Mouse (Mus musculus) MEL (cell line): ENCODE measurements around the gene Pde6d. TPM values are rescaled to one million over a fixed set of nuclear protein-coding genes. Genes with fewer than 3 reads are reported as not detected.
A peak's percentile ranks its signal among the peaks of the same experiment; 100 is the strongest.

Experiments
- DNase-seq: peaks from one replicate; pipeline ENCODE4 v3.0.0; 2011; ENCODE audit warnings: low read depth, low spot score
- H3K27ac ChIP-seq: 2 replicates; pipeline ENCODE4 v1.5.1; 2012; ENCODE audit warnings: low read depth, mild to moderate bottlenecking, control low read depth, low read length, moderate library complexity; ENCODE audit not compliant: control insufficient read depth
- H3K27me3 ChIP-seq, 2 experiments: fragments of 150-350 bp in 1 of 2; sonication (generic) in 1 of 2; 2 replicates each; pipeline ENCODE4 v1.6.1; 2012; ENCODE audit warnings: low read length in 2 of 2, mild to moderate bottlenecking in 2 of 2, improper control_type of control experiment in 1 of 2, moderate library complexity in 1 of 2; ENCODE audit not compliant: insufficient read depth in 2 of 2, control insufficient read depth in 1 of 2
- H3K36me3 ChIP-seq, 2 experiments: 2 replicates each; pipeline ENCODE4 v1.6.1; 2012 to 2014; ENCODE audit warnings: low read length in 2 of 2, improper control_type of control experiment in 1 of 2, inconsistent platforms in 1 of 2, mild to moderate bottlenecking in 1 of 2; ENCODE audit not compliant: insufficient read depth in 2 of 2, control insufficient read depth in 1 of 2
- H3K4me1 ChIP-seq, 2 experiments: fragments of 150-350 bp in 1 of 2; sonication (generic) in 1 of 2; 2 replicates each; pipeline ENCODE4 v1.6.1; 2012; ENCODE audit warnings: low read length in 2 of 2, improper control_type of control experiment in 1 of 2, mild to moderate bottlenecking in 1 of 2; ENCODE audit not compliant: insufficient read depth in 2 of 2, control insufficient read depth in 1 of 2
- H3K4me3 ChIP-seq, 2 experiments: fragments of 150-350 bp in 1 of 2; sonication (generic) in 1 of 2; 2 replicates each; pipeline ENCODE4 v1.5.1; 2012; ENCODE audit warnings: low read depth in 2 of 2, low read length in 2 of 2, mild to moderate bottlenecking in 2 of 2, moderate library complexity in 2 of 2, control low read depth in 1 of 2, improper control_type of control experiment in 1 of 2; ENCODE audit not compliant: control insufficient read depth in 1 of 2, insufficient read depth in 1 of 2
- H3K79me2 ChIP-seq: 2 replicates; pipeline ENCODE4 v1.6.1; 2012; ENCODE audit warnings: mild to moderate bottlenecking, low read length, moderate library complexity; ENCODE audit not compliant: control insufficient read depth, poor library complexity, insufficient read depth
- H3K9ac ChIP-seq: 2 replicates; pipeline ENCODE4 v1.6.1; 2012; ENCODE audit warnings: low read depth, mild to moderate bottlenecking, control low read depth, low read length, moderate library complexity; ENCODE audit not compliant: control insufficient read depth, poor library complexity, severe bottlenecking
- H3K9me3 ChIP-seq: fragments of 150-350 bp; sonication (generic); replicated peaks from 2 replicates; pipeline ENCODE4 v1.6.1; 2012; ENCODE audit warnings: mild to moderate bottlenecking, low read length, improper control_type of control experiment, moderate library complexity; ENCODE audit not compliant: insufficient read depth
- BHLHE40 ChIP-seq: IDR thresholded peaks from 2 replicates; pipeline ENCODE4 v1.6.1; 2012; ENCODE audit warnings: low read depth, mild to moderate bottlenecking, inconsistent platforms, low read length, improper control_type of control experiment, borderline replicate concordance
- CHD1 ChIP-seq: IDR thresholded peaks from 2 replicates; pipeline ENCODE4 v1.6.1; 2012; ENCODE audit warnings: low read depth, mild to moderate bottlenecking, inconsistent platforms, low read length, improper control_type of control experiment
- CHD2 ChIP-seq: IDR thresholded peaks from 2 replicates; pipeline ENCODE4 v1.6.1; 2011; ENCODE audit warnings: low read length, improper control_type of control experiment
- CTCF ChIP-seq, 3 experiments: IDR thresholded peaks in 2 of 3; conservative IDR thresholded peaks in 1 of 3; 2 replicates each; pipeline ENCODE4 v1.5.1; 2011 to 2012; ENCODE audit warnings: low read length in 3 of 3, low read depth in 2 of 3, mild to moderate bottlenecking in 2 of 3, improper control_type of control experiment in 1 of 3, inconsistent platforms in 1 of 3, mixed read lengths in 1 of 3, moderate library complexity in 1 of 3; ENCODE audit not compliant: control insufficient read depth in 1 of 3, insufficient read depth in 1 of 3, poor library complexity in 1 of 3, severe bottlenecking in 1 of 3
- E2F4 ChIP-seq: IDR thresholded peaks from 2 replicates; pipeline ENCODE4 v1.6.1; 2011; ENCODE audit warnings: low read depth, low read length, improper control_type of control experiment, borderline replicate concordance
- ELF1 ChIP-seq: IDR thresholded peaks from 2 replicates; pipeline ENCODE4 v1.6.1; 2014; ENCODE audit warnings: low read depth, mild to moderate bottlenecking, inconsistent platforms, low read length, improper control_type of control experiment, moderate library complexity
- ETS1 ChIP-seq: IDR thresholded peaks from 2 replicates; pipeline ENCODE4 v1.6.1; 2012; ENCODE audit warnings: low read depth, mild to moderate bottlenecking, inconsistent platforms, low read length, improper control_type of control experiment, moderate library complexity
- GATA1 ChIP-seq: IDR thresholded peaks from 2 replicates; pipeline ENCODE4 v1.6.1; 2011; ENCODE audit warnings: low read depth, low read length, improper control_type of control experiment
- HCFC1 ChIP-seq: IDR thresholded peaks from 2 replicates; pipeline ENCODE4 v1.6.1; 2012; ENCODE audit warnings: low read depth, mild to moderate bottlenecking, inconsistent platforms, low read length, improper control_type of control experiment, moderate library complexity
- JUND ChIP-seq: IDR thresholded peaks from 2 replicates; pipeline ENCODE4 v1.6.1; 2011; ENCODE audit warnings: low read depth, mild to moderate bottlenecking, improper control_type of control experiment, low read length
- KAT2A ChIP-seq: conservative IDR thresholded peaks from 2 replicates; pipeline ENCODE4 v1.6.1; 2012; ENCODE audit warnings: low read depth, low read length, improper control_type of control experiment, inconsistent platforms
- MAFK ChIP-seq: IDR thresholded peaks from 2 replicates; pipeline ENCODE4 v1.6.1; 2011; ENCODE audit warnings: low read depth, mild to moderate bottlenecking, low read length, improper control_type of control experiment, borderline replicate concordance
- MAZ ChIP-seq: IDR thresholded peaks from 2 replicates; pipeline ENCODE4 v1.6.1; 2012; ENCODE audit warnings: low read depth, mild to moderate bottlenecking, inconsistent platforms, low read length, improper control_type of control experiment
- MEF2A ChIP-seq: IDR thresholded peaks from 2 replicates; pipeline ENCODE4 v1.6.1; 2014; ENCODE audit warnings: low read depth, mild to moderate bottlenecking, inconsistent platforms, low read length, improper control_type of control experiment; ENCODE audit not compliant: poor library complexity, insufficient replicate concordance, severe bottlenecking; ENCODE audit errors: extremely low read depth
- MXI1 ChIP-seq: IDR thresholded peaks from 2 replicates; pipeline ENCODE4 v1.6.1; 2011; ENCODE audit warnings: mild to moderate bottlenecking, low read depth, low read length, improper control_type of control experiment
- MYB ChIP-seq: IDR thresholded peaks from 2 replicates; pipeline ENCODE4 v1.6.1; 2011; ENCODE audit warnings: mild to moderate bottlenecking, low read depth, low read length, improper control_type of control experiment
- MYC ChIP-seq: IDR thresholded peaks from 2 replicates; pipeline ENCODE4 v1.6.1; 2011; ENCODE audit warnings: low read depth, mild to moderate bottlenecking, low read length, improper control_type of control experiment, moderate library complexity
- NELFE ChIP-seq: IDR thresholded peaks from 2 replicates; pipeline ENCODE4 v1.6.1; 2011; ENCODE audit warnings: low read depth, low read length, improper control_type of control experiment
- NRF1 ChIP-seq: IDR thresholded peaks from 2 replicates; pipeline ENCODE4 v1.6.1; 2014; ENCODE audit warnings: low read depth, mild to moderate bottlenecking, inconsistent platforms, low read length, improper control_type of control experiment, moderate library complexity; ENCODE audit not compliant: poor library complexity, insufficient read depth, severe bottlenecking
- POLR2A ChIP-seq, 2 experiments: IDR thresholded peaks; 2 replicates each; pipeline ENCODE4 v1.6.1; 2011 to 2012; ENCODE audit warnings: low read length in 2 of 2, mild to moderate bottlenecking in 2 of 2, control low read depth in 1 of 2, improper control_type of control experiment in 1 of 2, low read depth in 1 of 2, moderate library complexity in 1 of 2; ENCODE audit not compliant: control insufficient read depth in 1 of 2, insufficient read depth in 1 of 2, poor library complexity in 1 of 2
- POLR2AphosphoS2 ChIP-seq: IDR thresholded peaks from 2 replicates; pipeline ENCODE4 v1.6.1; 2011; ENCODE audit warnings: low read length, improper control_type of control experiment
- POLR2AphosphoS5 ChIP-seq: IDR thresholded peaks from 2 replicates; pipeline ENCODE4 v1.6.1; 2012; ENCODE audit warnings: low read depth, borderline replicate concordance, mild to moderate bottlenecking, inconsistent platforms, low read length, moderate library complexity, mixed read lengths
- RAD21 ChIP-seq: IDR thresholded peaks from 2 replicates; pipeline ENCODE4 v1.6.1; 2011; ENCODE audit warnings: mild to moderate bottlenecking, low read depth, low read length, improper control_type of control experiment
- RCOR1 ChIP-seq: IDR thresholded peaks from 2 replicates; pipeline ENCODE4 v1.6.1; 2012; ENCODE audit warnings: low read depth, mild to moderate bottlenecking, inconsistent platforms, low read length, improper control_type of control experiment
- SIN3A ChIP-seq: IDR thresholded peaks from 2 replicates; pipeline ENCODE4 v1.6.1; 2012; ENCODE audit warnings: low read length, improper control_type of control experiment, inconsistent platforms
- SMC3 ChIP-seq: IDR thresholded peaks from 2 replicates; pipeline ENCODE4 v1.6.1; 2011; ENCODE audit warnings: low read depth, low read length, improper control_type of control experiment
- TAL1 ChIP-seq: IDR thresholded peaks from 2 replicates; pipeline ENCODE4 v1.6.1; 2012; ENCODE audit warnings: mild to moderate bottlenecking, inconsistent platforms, low read length, moderate library complexity, mixed read lengths
- TBP ChIP-seq: IDR thresholded peaks from 2 replicates; pipeline ENCODE4 v1.8.0; 2011; ENCODE audit warnings: low read depth, low read length, improper control_type of control experiment
- TCF12 ChIP-seq: IDR thresholded peaks from 2 replicates; pipeline ENCODE4 v1.6.1; 2014; ENCODE audit warnings: low read depth, mild to moderate bottlenecking, inconsistent platforms, low read length, improper control_type of control experiment, moderate library complexity
- UBTF ChIP-seq: IDR thresholded peaks from 2 replicates; pipeline ENCODE4 v1.6.1; 2012; ENCODE audit warnings: low read depth, mild to moderate bottlenecking, inconsistent platforms, low read length, improper control_type of control experiment, moderate library complexity, borderline replicate concordance; ENCODE audit not compliant: insufficient read depth
- USF1 ChIP-seq: IDR thresholded peaks from 2 replicates; pipeline ENCODE4 v1.6.1; 2014; ENCODE audit warnings: low read depth, mild to moderate bottlenecking, inconsistent platforms, low read length, improper control_type of control experiment, moderate library complexity
- USF2 ChIP-seq, 2 experiments: IDR thresholded peaks; 2 replicates each; pipeline ENCODE4 v1.6.1; 2011 to 2012; ENCODE audit warnings: improper control_type of control experiment in 2 of 2, low read length in 2 of 2, borderline replicate concordance in 1 of 2, inconsistent platforms in 1 of 2, low read depth in 1 of 2, mild to moderate bottlenecking in 1 of 2; ENCODE audit not compliant: insufficient read depth in 1 of 2
- ZKSCAN1 ChIP-seq: IDR thresholded peaks from 2 replicates; pipeline ENCODE4 v1.6.1; 2012; ENCODE audit warnings: low read depth, mild to moderate bottlenecking, inconsistent platforms, low read length, improper control_type of control experiment, moderate library complexity
- ZMIZ1 ChIP-seq: IDR thresholded peaks from 2 replicates; pipeline ENCODE4 v1.6.1; 2012; ENCODE audit warnings: low read depth, mild to moderate bottlenecking, inconsistent platforms, low read length, improper control_type of control experiment, moderate library complexity
- ZNF384 ChIP-seq: IDR thresholded peaks from 2 replicates; pipeline ENCODE4 v1.6.1; 2012; ENCODE audit warnings: low read depth, mild to moderate bottlenecking, inconsistent platforms, low read length, improper control_type of control experiment
- polyA plus RNA-seq, 2 experiments: library from polyadenylated mRNA; stranded (reverse) in 1 of 2; unstranded in 1 of 2; fragments of >175 nt in 1 of 2; fragments of >200 nt in 1 of 2; gene quantifications; 2 replicates each; pipeline versions ENCODE4 v1.2.1 to v1.2.4; 2012; ENCODE audit warnings: low replicate concordance in 2 of 2, low read depth in 1 of 2; ENCODE audit not compliant: insufficient read length in 2 of 2, insufficient read depth in 1 of 2, missing spikeins in 1 of 2
- total RNA-seq: library from RNA; depleted of rRNA; stranded (reverse); fragments of 300-350 nt; gene quantifications from 2 replicates; pipeline ENCODE4 v1.2.3, GENCODE M21; 2012

The Pde6d gene
- total and polyA plus RNA-seq, 3 experiments: 13.4 to 79.9 TPM; not detected in 1

- peak overlapping the region; percentile 98 for H3K9ac ChIP-seq
- no peaks in the 10 kb centered on the region for H3K27me3 ChIP-seq
- H3K4me1 ChIP-seq: peaks cover 3 to 27% of the 10 kb centered on the region in 2 experiments; a peak in 3 of 4 replicates
- peaks cover 2 to 26% of the 10 kb centered on the region in 2 experiments for H3K36me3 ChIP-seq
- peak overlapping the region; percentile 89 for H3K27ac ChIP-seq
- peak; percentile 47 for DNase-seq
- H3K79me2 ChIP-seq: peaks cover 42% of the 10 kb centered on the region
- H3K4me3 ChIP-seq: peak overlapping the region; percentile 67 to 96
- H3K9me3 ChIP-seq: no peaks in the 10 kb centered on the region
- TF ChIP-seq MYC (no peak), MAFK (no peak), NRF1 (no peak), HCFC1 (0 out of 2 replicates have a peak, but pooled peaks have one; percentile 24), MYB (no peak), TBP (no peak), GATA1 (no peak), TAL1 (no peak), MAZ (no peak), POLR2A (IDR thresholded peaks at IDR 0.05; ENCODE audit: control insufficient read depth in 1 of 2, insufficient read depth in 1 of 2, low read depth in 1 of 2, low read length in 2 of 2, poor library complexity in 1 of 2) (peak; percentile 69 to 97; a peak in 3 of 4 replicates), MXI1 (peak; percentile 9), ZKSCAN1 (no peak), KAT2A (no peak), POLR2AphosphoS5 (no peak), CHD2 (no peak), TCF12 (no peak), E2F4 (no peak), MEF2A (no peak), SIN3A (peak; percentile 25), SMC3 (no peak), USF1 (no peak), USF2 (IDR thresholded peaks at IDR 0.05; ENCODE audit: borderline replicate concordance in 1 of 2, insufficient read depth in 1 of 2, low read depth in 1 of 2, low read length in 2 of 2) (no peak), RCOR1 (no peak), RAD21 (no peak), ELF1 (no peak), CHD1 (peak; percentile 46; the same call in 1 of the 2 replicates), CTCF (IDR thresholded peaks at IDR 0.05 in 2 of 3, conservative IDR thresholded peaks at IDR 0.05 in 1 of 3; ENCODE audit: control insufficient read depth in 1 of 3, insufficient read depth in 1 of 3, low read depth in 2 of 3, low read length in 3 of 3, poor library complexity in 1 of 3, severe bottlenecking in 1 of 3) (no peak), NELFE (peak; percentile 96), ZMIZ1 (peak; percentile 7; the same call in 1 of the 2 replicates), BHLHE40 (no peak), JUND (no peak), POLR2AphosphoS2 (peak; percentile 68; the same call in 1 of the 2 replicates), ZNF384 (no peak), ETS1 (no peak), UBTF (0 out of 2 replicates have a peak, but pooled peaks have one; percentile 22)
Measured at GRCm38 (mm10) chr1:86526789-86527598, 55.4 kb downstream of the Pde6d start.
